8 mouse cellular contexts compared by ENCODE assay signal in genomic region chr6:73221958-73222735, GRCm38 (mm10). TPM values are rescaled to one million over a fixed set of nuclear protein-coding genes. Genes with fewer than 3 reads are reported as not detected.
DNase-seq lines count a peak whose midpoint lies in the region; ATAC-seq and TF ChIP-seq lines count a peak whose summit lies in the region.

No protein-coding gene starts in this region.

- H3K4me1 ChIP-seq in neural tube, embryonic 11.5 days (ENCODE audit: control insufficient read depth, insufficient read depth, low read length) = no peaks in the 10 kb centered on the region
- H3K4me1 ChIP-seq in cortical plate, adult 2 months (ENCODE audit: control insufficient read depth, insufficient read depth, low read length) = no peaks in the 10 kb centered on the region
- no peaks in the 10 kb centered on the region for H3K4me1 ChIP-seq in midbrain, embryonic 11.5 days (ENCODE audit: control insufficient read depth, insufficient read depth, low read length)

- ATAC-seq in neural tube, embryonic 11.5 days (ENCODE audit: insufficient read depth, low FRiP score, low TSS enrichment) = peak; percentile 40; the same call in 1 of the 2 replicates
- peak; percentile 82 for ATAC-seq in frontal cortex, adult (ENCODE audit: low TSS enrichment)
- peak; percentile 60 for ATAC-seq in midbrain, embryonic 11.5 days (ENCODE audit: low FRiP score)

- no peaks in the 10 kb centered on the region for H3K27me3 ChIP-seq in neural tube, embryonic 11.5 days (ENCODE audit: control insufficient read depth, insufficient read depth, low read length)
- no peaks in the 10 kb centered on the region for H3K27me3 ChIP-seq in midbrain, embryonic 11.5 days (ENCODE audit: control insufficient read depth, insufficient read depth, low read length)

- H3K9ac ChIP-seq in neural tube, embryonic 11.5 days (ENCODE audit: low read length) = 0 out of 2 replicates have a peak overlapping the region, but pooled peaks have one; percentile 23
- H3K9ac ChIP-seq in midbrain, embryonic 11.5 days (ENCODE audit: low read length) = peak overlapping the region; percentile 48

- 37% methylated on average over 23 of the region's 23 CpGs for WGBS in neural tube, embryonic 11.5 days
- WGBS in midbrain, embryonic 11.5 days = 40% methylated on average over 23 of the region's 23 CpGs

- H3K36me3 ChIP-seq in neural tube, embryonic 11.5 days (ENCODE audit: control insufficient read depth, insufficient read depth, low read length) = no peaks in the 10 kb centered on the region
- no peaks in the 10 kb centered on the region for H3K36me3 ChIP-seq in midbrain, embryonic 11.5 days (ENCODE audit: control insufficient read depth, insufficient read depth, low read length)

- peak overlapping the region; percentile 54 for H3K4me2 ChIP-seq in neural tube, embryonic 11.5 days (ENCODE audit: low read depth)
- peak overlapping the region; percentile 57 for H3K4me2 ChIP-seq in midbrain, embryonic 11.5 days

- no peak for TF ChIP-seq POLR2A in cortical plate, adult 2 months (IDR thresholded peaks at IDR 0.05; ENCODE audit: extremely low read depth, insufficient read depth, low read length)

- H3K27ac ChIP-seq in neural tube, embryonic 11.5 days (ENCODE audit: low read depth, low read length) = no peak overlapping the region
- no peak overlapping the region; the same call in 1 of the 2 replicates for H3K27ac ChIP-seq in cortical plate, adult 2 months (ENCODE audit: insufficient read depth, low read length)
- H3K27ac ChIP-seq in midbrain, embryonic 11.5 days (ENCODE audit: low read depth, low read length) = no peak overlapping the region

- DNase-seq in neural tube, embryonic 11.5 days (ENCODE audit: low spot score) = no peak
- no peak for DNase-seq in neural tube, embryonic 10.5 days (ENCODE audit: extremely low spot score, low spot score)
- peak; percentile 25 to 58 for DNase-seq in kidney, postnatal 25 days
- DNase-seq in midbrain, embryonic 11.5 days (ENCODE audit: low spot score, missing footprints) = peak; percentile 95
- no peak for DNase-seq in cerebellum, adult 8-10 months
- DNase-seq in cerebellum, adult 18-20 months = no peak

- H3K9me3 ChIP-seq in neural tube, embryonic 11.5 days (ENCODE audit: control insufficient read depth, low read length) = no peaks in the 10 kb centered on the region
- no peaks in the 10 kb centered on the region for H3K9me3 ChIP-seq in midbrain, embryonic 11.5 days (ENCODE audit: control insufficient read depth, low read length)

- H3K4me3 ChIP-seq in neural tube, embryonic 11.5 days (ENCODE audit: low read depth, low read length) = peak overlapping the region; percentile 22; the same call in 1 of the 2 replicates
- H3K4me3 ChIP-seq in cortical plate, adult 2 months (ENCODE audit: insufficient read depth, low read length) = peak overlapping the region; percentile 36
- H3K4me3 ChIP-seq in midbrain, embryonic 11.5 days (ENCODE audit: low read depth, low read length) = peak overlapping the region; percentile 33

- TF ChIP-seq CTCF in cortical plate, adult 2 months (IDR thresholded peaks at IDR 0.05; ENCODE audit: extremely low read depth, insufficient read depth, low read length) = no peak

RNA-seq across cellular contexts. Expression of gene Dnah6, which starts 0.7 kb away (rescaled TPM):
- 0.08 TPM in 1 of 2 replicates, not detected in the other for polyA plus RNA-seq in neural tube, embryonic 11.5 days (2014; fragmentation: Nextera tagmentation; extraction: Ambion mirVana)
- polyA plus RNA-seq in cortical plate, adult 2 months (2012; rRNA removed) = 0.21 and 0.35 TPM in 2 replicates
- polyA plus RNA-seq in midbrain, embryonic 11.5 days (2014; fragmentation: Nextera tagmentation; extraction: Ambion mirVana) = 0.04 and 0.05 TPM in 2 replicates

RNA-seq across cellular contexts. Expression of gene Suclg1, which starts 26.0 kb away (rescaled TPM):
- 159 and 172 TPM in 2 replicates for polyA plus RNA-seq in neural tube, embryonic 11.5 days (2014; fragmentation: Nextera tagmentation; extraction: Ambion mirVana)
- polyA plus RNA-seq in cortical plate, adult 2 months (2012; rRNA removed) = 130 and 133 TPM in 2 replicates
- 172 and 175 TPM in 2 replicates for polyA plus RNA-seq in midbrain, embryonic 11.5 days (2014; fragmentation: Nextera tagmentation; extraction: Ambion mirVana)

Comparison
In these comparisons a context has a peak if more than half of its experiments do, and no peak if none do; other contexts are left out.
1. DNase-seq: peak in kidney, postnatal 25 days (2 of 2) and midbrain, embryonic 11.5 days (single experiment); none in neural tube, embryonic 11.5 days (single experiment), neural tube, embryonic 10.5 days (single experiment), cerebellum, adult 8-10 months (single experiment) and cerebellum, adult 18-20 months (0 of 2).
2. Peak in every context shown above with its lines, with median percentiles within 50 percentile points of each other: ATAC-seq and H3K4me3 ChIP-seq.